Mouse (Mus musculus) bone marrow, adult 2 months (tissue): ENCODE results near the gene Igsf21. TPM values are rescaled to one million over a fixed set of nuclear protein-coding genes. Genes with fewer than 3 reads are reported as not detected.

ENCODE experiments used
- H3K27ac ChIP-seq: fragments of 200-500 bp; 2 replicates; pipeline ENCODE4 v1.5.1; 2012; ENCODE audit warnings: low read depth, mild to moderate bottlenecking, control low read depth, inconsistent platforms, low read length; ENCODE audit not compliant: control insufficient read depth, poor library complexity, insufficient read depth
- H3K4me1 ChIP-seq: fragments of 200-500 bp; 2 replicates; pipeline ENCODE4 v1.6.1; 2011; ENCODE audit warnings: low read length; ENCODE audit not compliant: control insufficient read depth, insufficient read depth
- H3K4me3 ChIP-seq: fragments of 200-500 bp; replicated peaks from 2 replicates; pipeline ENCODE3; 2011; ENCODE audit warnings: mild to moderate bottlenecking, low read depth, low read length, control low read depth; ENCODE audit not compliant: control insufficient read depth
- CTCF ChIP-seq: fragments of 200-500 bp; IDR thresholded peaks from 2 replicates; pipeline ENCODE4 v1.5.1; 2011; ENCODE audit warnings: low read length, control low read depth; ENCODE audit not compliant: control insufficient read depth, insufficient read depth
- POLR2A ChIP-seq: fragments of 200-500 bp; IDR thresholded peaks from 2 replicates; pipeline ENCODE4 v1.6.1; 2011; ENCODE audit warnings: low read depth, mild to moderate bottlenecking, control low read depth, low read length, borderline replicate concordance; ENCODE audit not compliant: control insufficient read depth
- WGBS: fragments of 180-500 bp; shearing (Covaris S2); methylation state at CpG from one replicate; pipeline ENCODE4 v1.1.7; 2018; 5-methylcytosine and 5-hydroxymethylcytosine counted together
- polyA plus RNA-seq: library from polyadenylated mRNA; stranded (reverse); fragments of >200 nt; gene quantifications from 2 replicates; pipeline ENCODE4 v1.2.4, GENCODE M21; 2011; ENCODE audit warnings: low replicate concordance; ENCODE audit not compliant: missing spikeins, insufficient read depth, insufficient read length

Igsf21 gene
- polyA plus RNA-seq, 1 experiment = not detected

GRCm38 (mm10) chr4:140077615-140078014, 169.0 kb downstream of the Igsf21 start:
- WGBS = 70% methylated on average over 8 of the region's 8 CpGs
- no peak overlapping the region for H3K4me3 ChIP-seq
- H3K4me1 ChIP-seq = no peaks in the 10 kb centered on the region
- TF ChIP-seq CTCF = no peak
- no peak for TF ChIP-seq POLR2A
- no peak overlapping the region for H3K27ac ChIP-seq

GRCm38 (mm10) chr4:140076852-140077563, 169.6 kb downstream of the Igsf21 start:
- H3K4me3 ChIP-seq = no peak overlapping the region
- no peaks in the 10 kb centered on the region for H3K4me1 ChIP-seq
- no peak for TF ChIP-seq CTCF
- no peak for TF ChIP-seq POLR2A
- 74% methylated on average over 12 of the region's 12 CpGs for WGBS
- no peak overlapping the region for H3K27ac ChIP-seq

GRCm38 (mm10) chr4:140076428-140076827, 170.2 kb downstream of the Igsf21 start:
- WGBS = 63% methylated on average over 6 of the region's 6 CpGs
- TF ChIP-seq CTCF (no peak), POLR2A (no peak)
- Histone ChIP-seq H3K4me3 (no peak overlapping the region), H3K27ac (no peak overlapping the region), H3K4me1 (no peaks in the 10 kb centered on the region)

GRCm38 (mm10) chr4:140071047-140071446, 175.5 kb downstream of the Igsf21 start:
- H3K27ac ChIP-seq = no peak overlapping the region
- WGBS = 23% methylated on average over 17 of the region's 17 CpGs
- no peaks in the 10 kb centered on the region; the same call in 1 of the 2 replicates for H3K4me1 ChIP-seq
- H3K4me3 ChIP-seq = no peak overlapping the region
- TF ChIP-seq POLR2A (no peak), CTCF (no peak)

- WGBS = 42% methylated on average over 10 of the region's 10 CpGs
- Histone ChIP-seq H3K4me1 (no peaks in the 10 kb centered on the region; the same call in 1 of the 2 replicates), H3K27ac (no peak overlapping the region), H3K4me3 (no peak overlapping the region)
- no peak for TF ChIP-seq POLR2A
- no peak for TF ChIP-seq CTCF
Observed at GRCm38 (mm10) chr4:140070331-140070652, 176.3 kb downstream of the Igsf21 start.

GRCm38 (mm10) chr4:140069563-140070330, 176.8 kb downstream of the Igsf21 start:
- H3K4me1 ChIP-seq = no peaks in the 10 kb centered on the region; the same call in 1 of the 2 replicates
- no peak overlapping the region for H3K27ac ChIP-seq
- WGBS = 17% methylated on average over 15 of the region's 15 CpGs
- TF ChIP-seq POLR2A (no peak), CTCF (no peak)
- H3K4me3 ChIP-seq = no peak overlapping the region

- no peak for TF ChIP-seq CTCF
- TF ChIP-seq POLR2A = no peak
- H3K4me1 ChIP-seq = no peaks in the 10 kb centered on the region; the same call in 1 of the 2 replicates
- 89% methylated on average over 6 of the region's 6 CpGs for WGBS
- H3K27ac ChIP-seq = no peak overlapping the region
- H3K4me3 ChIP-seq = no peak overlapping the region
Observed at GRCm38 (mm10) chr4:140068468-140068867, 178.1 kb downstream of the Igsf21 start.

- WGBS = 84% methylated on average over 12 of the region's 12 CpGs
- TF ChIP-seq POLR2A (no peak), CTCF (no peak)
Observed at GRCm38 (mm10) chr4:140066011-140066410, 180.6 kb downstream of the Igsf21 start.

More at GRCm38 (mm10) chr4:140066011-140066410, 180.6 kb downstream of the Igsf21 start:
- Histone ChIP-seq H3K27ac (no peak overlapping the region), H3K4me3 (no peak overlapping the region), H3K4me1 (no peaks in the 10 kb centered on the region; the same call in 1 of the 2 replicates)
